Mouse (Mus musculus) c-Kit-positive CD71-positive TER-119-negative erythroid progenitor cells, embryonic 14.5 days (primary cell): ENCODE results near the gene Nfix.
"Not testable (repeated sequence)": the region's sequence is repeated elsewhere in the genome, so short reads cannot be mapped to it uniquely, and the experiment has no call there.

Experiments used
- DNase-seq: peaks from one replicate; pipeline ENCODE4 v3.0.0-alpha.2; 2013; ENCODE audit warnings: low read depth

The Nfix gene

GRCm38 (mm10) chr8:84832759-84833742 is 32.9 kb upstream of the Nfix start:
- no peak for DNase-seq

GRCm38 (mm10) chr8:84832034-84832717 is 32.0 kb upstream of the Nfix start:
- DNase-seq, result no peak

GRCm38 (mm10) chr8:84831490-84831889 is 31.3 kb upstream of the Nfix start, which contains the start of gene Gadd45gip1:
TSS of gene Gadd45gip1 (plus strand) at chr8:84831522.
- no peak for DNase-seq

DNA sequence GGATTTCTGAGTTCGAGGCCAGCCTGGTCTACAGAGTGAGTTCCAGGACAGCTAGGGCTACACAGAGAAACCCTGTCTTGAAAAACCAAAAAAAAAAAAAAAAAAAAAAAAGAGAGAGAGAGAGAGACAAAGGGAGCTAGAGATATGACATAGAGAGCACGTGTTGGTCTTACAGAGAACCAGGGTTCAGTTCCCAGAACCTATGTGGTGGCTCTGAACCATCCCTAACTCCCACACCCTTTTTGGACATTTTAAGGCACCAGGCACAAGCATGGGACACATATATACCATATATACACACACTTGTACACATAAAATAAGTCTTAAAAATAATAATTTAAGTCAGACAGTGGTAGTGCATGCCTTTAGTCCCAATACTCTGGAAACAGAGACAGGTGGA is 26.4 kb upstream of the Nfix start:
- not testable (repeated sequence) for DNase-seq

GRCm38 (mm10) chr8:84825636-84826035 is 25.5 kb upstream of the Nfix start:
- DNase-seq, result no peak

GRCm38 (mm10) chr8:84823653-84824052 is 23.5 kb upstream of the Nfix start:
- no peak for DNase-seq

DNA sequence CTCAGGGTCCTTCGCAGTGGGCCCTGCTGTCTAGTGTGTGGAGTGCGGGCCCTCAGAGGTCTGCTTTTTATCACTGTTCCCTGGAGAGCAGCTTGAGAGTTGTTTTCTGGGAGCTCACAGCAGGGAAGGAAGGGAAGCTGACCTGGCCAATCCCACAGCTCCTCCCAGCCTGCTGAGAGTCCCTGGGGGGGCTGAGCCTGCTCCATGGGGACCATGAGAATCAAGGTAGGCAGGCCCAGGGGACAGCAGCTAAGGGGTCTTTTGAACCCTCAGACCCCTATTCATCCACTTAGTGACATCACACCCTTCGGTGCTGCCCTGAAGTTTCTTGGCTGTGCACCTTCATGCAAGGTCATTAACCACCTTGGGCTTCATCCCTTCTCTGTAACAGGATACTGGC is 22.6 kb upstream of the Nfix start, which contains the start of gene Dand5:
Dand5 (minus strand) TSS at position 101 of the 400 bp plus-strand sequence.
- no peak for DNase-seq

- DNase-seq, result no peak
Observed at GRCm38 (mm10) chr8:84816117-84816516, 16.0 kb upstream of the Nfix start.

DNA sequence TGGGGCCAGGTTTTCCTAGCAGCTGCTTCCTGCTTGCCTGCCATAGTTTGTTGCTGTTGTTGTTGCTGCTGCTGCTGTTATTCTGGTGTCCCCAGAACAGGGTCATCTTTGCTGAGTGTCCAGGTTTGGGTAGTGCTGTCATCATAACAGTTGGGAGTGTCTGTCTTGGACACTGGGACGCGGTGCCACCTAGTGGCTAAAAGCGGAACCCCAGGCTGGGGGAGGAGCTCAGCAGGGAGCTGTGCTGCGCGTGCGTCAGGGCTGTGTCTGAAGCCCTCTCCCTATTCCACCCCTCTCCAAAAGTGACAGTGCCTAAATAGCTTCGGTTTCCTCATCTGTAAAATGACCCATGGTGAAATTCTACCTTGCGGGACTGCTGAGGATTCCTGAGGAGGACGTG is 15.4 kb upstream of the Nfix start:
- DNase-seq, result peak; percentile 89

- DNase-seq, result no peak
Observed at GRCm38 (mm10) chr8:84814555-84815441, 14.7 kb upstream of the Nfix start.

- DNase-seq, result no peak
Observed at GRCm38 (mm10) chr8:84814240-84814554, 14.1 kb upstream of the Nfix start.

DNA sequence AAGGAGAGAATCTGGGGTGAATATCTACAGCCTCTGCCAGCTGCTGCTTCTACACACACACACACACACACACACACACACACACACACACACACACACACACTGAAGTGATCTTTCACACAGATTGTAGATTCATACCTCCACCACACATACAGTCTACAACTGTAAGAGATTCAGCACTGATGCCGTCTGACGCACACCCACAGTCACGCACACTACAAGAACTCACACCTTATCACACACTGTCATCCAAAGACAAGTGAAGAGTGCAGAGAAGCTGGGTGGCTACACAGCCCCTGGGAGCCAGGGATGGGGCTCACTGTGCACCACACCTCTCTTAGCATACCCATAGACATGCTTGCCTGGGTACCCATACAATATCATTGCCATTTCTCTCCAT is 13.7 kb upstream of the Nfix start:
- no peak for DNase-seq

DNA sequence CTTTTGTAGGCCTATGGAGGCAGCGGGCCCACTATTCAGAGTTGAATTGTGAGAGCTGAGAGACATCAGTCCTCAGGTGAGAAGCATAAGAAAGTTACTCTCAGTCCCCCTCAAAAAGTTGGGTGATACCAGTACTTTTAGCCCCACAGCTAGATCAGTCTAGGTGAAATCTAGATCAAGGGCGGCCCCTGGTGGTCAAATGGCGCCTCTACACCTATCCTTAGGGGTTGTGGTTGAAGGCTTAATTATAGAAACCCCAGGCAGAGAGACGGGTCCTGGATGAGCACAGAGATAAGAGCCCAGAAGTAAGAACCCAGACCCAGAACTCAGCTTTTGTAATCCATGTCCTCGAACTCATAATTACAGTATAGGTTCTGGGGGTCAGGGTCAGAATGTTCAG is 12.9 kb upstream of the Nfix start:
- DNase-seq, result peak; percentile 72

- DNase-seq, result no peak
Observed at GRCm38 (mm10) chr8:84811303-84811702, 11.2 kb upstream of the Nfix start.

DNA sequence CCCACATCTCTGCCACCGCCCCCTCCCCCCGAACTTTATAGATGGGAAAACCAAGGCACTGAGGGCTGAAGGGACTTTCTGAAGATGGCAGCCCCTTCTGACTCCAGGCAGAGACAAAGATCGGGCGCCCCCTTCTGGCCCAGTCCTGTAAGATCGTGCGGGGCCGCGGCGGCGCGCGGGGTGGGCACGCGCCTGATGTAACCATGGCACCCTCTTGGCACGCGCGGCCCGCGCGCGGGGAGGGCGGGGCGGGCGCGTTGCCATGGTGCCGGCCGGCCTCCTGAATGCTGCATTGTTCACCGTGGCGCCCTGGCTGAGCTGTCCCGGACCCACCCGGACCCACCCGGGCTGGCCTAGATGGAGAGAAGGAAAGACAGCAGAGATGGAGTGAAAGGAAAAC is 10.8 kb upstream of the Nfix start:
- DNase-seq, result peak; percentile 71

DNA sequence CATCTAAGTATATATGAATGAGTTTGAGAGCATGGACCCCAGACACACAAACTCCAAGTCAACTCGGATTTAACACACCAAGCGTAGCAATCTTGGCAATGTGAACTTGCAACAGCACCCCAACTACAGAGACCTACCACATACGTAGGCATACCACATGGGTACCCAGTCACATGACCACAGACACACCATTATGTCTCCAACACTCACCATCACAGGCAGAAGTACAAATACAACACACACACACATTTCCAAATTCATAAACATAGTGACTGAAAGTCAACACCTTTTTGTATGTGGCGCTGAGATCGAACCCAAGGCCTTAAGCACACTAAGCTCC is 9.8 kb upstream of the Nfix start:
- DNase-seq, result no peak

GRCm38 (mm10) chr8:84809109-84809940 is 9.2 kb upstream of the Nfix start:
- no peak for DNase-seq

DNA sequence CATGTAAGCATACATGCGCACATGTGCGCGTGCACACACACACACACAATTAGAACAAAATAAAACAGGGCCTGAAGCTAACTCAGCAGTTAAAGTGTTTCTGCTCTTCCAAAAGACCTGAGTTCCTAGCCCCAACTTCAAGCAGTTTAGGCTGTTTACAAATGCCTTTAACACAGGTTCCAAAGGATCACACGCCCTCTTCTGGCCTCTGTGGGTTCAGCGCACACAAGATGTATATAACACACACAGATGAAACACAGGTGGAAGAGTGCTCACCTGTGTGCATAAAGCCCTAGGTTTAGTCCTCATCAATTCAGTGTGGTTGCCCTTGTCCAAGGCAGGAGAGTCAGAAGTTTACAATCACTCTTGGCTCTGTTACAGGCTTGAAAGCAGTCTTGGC is 5.9 kb upstream of the Nfix start:
- DNase-seq, result no peak

- no peak for DNase-seq
Observed at GRCm38 (mm10) chr8:84799136-84799931, 810 bp downstream of the Nfix start.

GRCm38 (mm10) chr8:84798446-84799135 is 1.6 kb downstream of the Nfix start:
- DNase-seq, result no peak
